Mouse (Mus musculus) kidney, adult 2 months (tissue): Measurements from ENCODE around the gene Gabbr2.

Experiments used
- CTCF ChIP-seq: fragments of 200-500 bp; conservative IDR thresholded peaks from 2 replicates; pipeline ENCODE4 v1.5.1; 2011; ENCODE audit warnings: low read depth, mild to moderate bottlenecking, control low read depth, low read length, moderate library complexity, mixed read lengths; ENCODE audit not compliant: insufficient read depth, insufficient read length
- POLR2A ChIP-seq: fragments of 200-500 bp; IDR thresholded peaks from one replicate; pipeline ENCODE4 v1.6.1; 2011; ENCODE audit warnings: low read depth, low read length, control low read depth

GRCm38 (mm10) chr4:46718624-46719023 lies 273.0 kb downstream of the Gabbr2 start:
- no peak for TF ChIP-seq POLR2A
- no peak for TF ChIP-seq CTCF
